Mouse (Mus musculus) spleen, adult 2 months (tissue): Measurements from ENCODE around the gene Nanos3.

Experiments used
- CTCF ChIP-seq: fragments of 200-500 bp; IDR thresholded peaks from 2 replicates; pipeline ENCODE4 v1.5.1; 2011; ENCODE audit warnings: mild to moderate bottlenecking, inconsistent platforms; ENCODE audit not compliant: insufficient read depth, insufficient read length, insufficient replicate concordance; ENCODE audit errors: extremely low read depth
- POLR2A ChIP-seq: fragments of 200-500 bp; IDR thresholded peaks from 2 replicates; pipeline ENCODE4 v1.6.1; 2011; ENCODE audit warnings: low read depth, low read length, inconsistent platforms

DNA sequence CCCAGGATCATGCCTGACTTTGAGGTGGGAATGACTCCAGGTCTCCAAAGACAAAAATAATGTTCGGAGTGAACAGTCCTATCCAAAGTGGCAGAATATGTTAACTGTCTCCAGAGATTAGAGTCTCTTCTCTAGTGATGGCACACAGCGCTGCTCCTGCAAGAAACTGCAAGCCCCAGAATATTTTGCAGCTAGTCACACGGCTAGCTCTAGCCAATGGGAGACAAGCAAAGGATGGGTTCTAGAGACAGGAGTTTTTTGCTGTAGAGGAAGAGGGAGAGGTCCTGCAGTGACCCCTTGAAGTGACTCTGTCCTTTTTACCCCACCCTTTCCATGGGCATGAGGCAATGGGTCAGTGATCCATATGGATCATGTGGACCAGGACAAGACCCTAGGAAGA lies 47.2 kb downstream of the Nanos3 start:
- TF ChIP-seq CTCF (no peak), POLR2A (no peak)
